9 mouse cellular contexts compared by ENCODE assay signal in the genomic region with DNA sequence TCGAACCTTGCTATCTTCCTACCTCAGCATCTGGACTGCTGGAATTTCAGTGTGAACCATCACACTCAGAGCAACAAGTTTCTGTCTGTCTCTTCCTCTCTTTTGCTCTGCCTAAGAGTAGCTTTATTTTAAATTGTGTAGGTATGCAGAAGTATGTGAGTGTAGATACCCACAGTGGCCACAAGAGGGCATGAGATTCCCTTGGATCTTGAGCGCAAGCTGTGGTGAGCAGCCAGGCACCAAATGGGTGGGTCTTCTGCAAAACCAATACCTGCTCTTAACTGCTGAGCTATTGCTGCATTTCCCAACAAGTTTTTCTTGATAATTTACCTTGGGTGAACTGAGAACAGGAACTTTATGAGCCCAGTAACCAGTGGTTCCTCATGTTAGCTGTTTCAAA. TPM values are rescaled to one million over a fixed set of nuclear protein-coding genes. Genes with fewer than 3 reads are reported as not detected.
A peak's percentile ranks its signal among the peaks of the same experiment; 100 is the strongest.
DNase-seq lines count a peak whose midpoint lies in the region; ATAC-seq and TF ChIP-seq lines count a peak whose summit lies in the region.
"Had no signal": no experiment of that assay in that cellular context is flagged by ENCODE, and none has a peak within 500 bp of the region (broad histone marks: within the 10 kb centered on the region; RNA-seq: fewer than 3 reads in every experiment).

No protein-coding gene starts in this region.

- no peak overlapping the region for H3K27ac ChIP-seq in lung, embryonic 14.5 days (ENCODE audit: low read depth)
- H3K27ac ChIP-seq: heart, embryonic 13.5 days; midbrain, embryonic 12.5 days had no signal

- WGBS in lung, embryonic 14.5 days = 63% methylated on average over 2 of the region's 2 CpGs

- no peaks in the 10 kb centered on the region for H3K27me3 ChIP-seq in lung, embryonic 14.5 days (ENCODE audit: insufficient read depth, low read length)
- H3K27me3 ChIP-seq: heart, embryonic 13.5 days; midbrain, embryonic 12.5 days had no signal

- H3K9me3 ChIP-seq in lung, embryonic 14.5 days (ENCODE audit: low read depth, low read length) = no peaks in the 10 kb centered on the region
- H3K9me3 ChIP-seq: heart, embryonic 13.5 days; midbrain, embryonic 12.5 days had no signal

- peak; percentile 78 for TF ChIP-seq CTCF in lung, embryonic 14.5 days (IDR thresholded peaks at IDR 0.05; ENCODE audit: low read depth)

- H3K4me1 ChIP-seq in lung, embryonic 14.5 days (ENCODE audit: insufficient read depth) = no peaks in the 10 kb centered on the region
- H3K4me1 ChIP-seq: heart, embryonic 13.5 days; midbrain, embryonic 12.5 days had no signal

- intact Hi-C loops in left cerebral cortex, postnatal 14 days (cut with DNase I) = loop anchor here (5.0 kb wide), 1 partner anchor 90 kb away; no protein-coding TSS in a partner anchor
- intact Hi-C loops in left cerebral cortex, postnatal 36 days (cut with DNase I) = no loop called here

- DNase-seq in left cerebral cortex, postnatal 14 days (ENCODE audit: low spot score in 2 of 2) = peak; percentile 57 to 65
- no peak for DNase-seq in left cerebral cortex, postnatal 36 days (ENCODE audit: low spot score in 2 of 2)
- DNase-seq in ES-CJ7 (ENCODE audit: low read depth, low spot score) (peak; percentile 88), adipocyte (ENCODE audit: low spot score) (peak; percentile 20)
- DNase-seq in forelimb bud, embryonic 11.5 days (ENCODE audit: low read depth, low spot score) = peak; percentile 57
- DNase-seq in lung, embryonic 14.5 days = peak; percentile 66
- peak; percentile 55 for DNase-seq in thymus, postnatal 4 days

- ATAC-seq in lung, embryonic 14.5 days (ENCODE audit: insufficient read depth) = no peak

- H3K9ac ChIP-seq in lung, embryonic 14.5 days = no peak overlapping the region
- H3K9ac ChIP-seq: heart, embryonic 13.5 days; midbrain, embryonic 12.5 days had no signal

- no peak overlapping the region for H3K4me3 ChIP-seq in lung, embryonic 14.5 days (ENCODE audit: low read depth, low read length)
- H3K4me3 ChIP-seq: heart, embryonic 13.5 days; midbrain, embryonic 12.5 days had no signal

- H3K4me2 ChIP-seq in lung, embryonic 14.5 days = no peak overlapping the region
- H3K4me2 ChIP-seq: heart, embryonic 13.5 days; midbrain, embryonic 12.5 days had no signal

- H3K36me3 ChIP-seq in lung, embryonic 14.5 days (ENCODE audit: insufficient read depth) = no peaks in the 10 kb centered on the region
- H3K36me3 ChIP-seq: heart, embryonic 13.5 days; midbrain, embryonic 12.5 days had no signal

RNA-seq across cellular contexts. Expression of a gene that starts 29.6 kb away (rescaled TPM):
- total RNA-seq in left cerebral cortex, postnatal 14 days (2021) = 10 to 100 TPM; 18.3 to 19.3 TPM
- total RNA-seq in left cerebral cortex, postnatal 36 days (2021) = 10 to 100 TPM; 18.7 to 21.9 TPM
- polyA plus RNA-seq in lung, embryonic 14.5 days (2014; fragmentation: Nextera tagmentation; extraction: Ambion mirVana) = 60.9 and 61.3 TPM in 2 replicates

Comparison
In these comparisons a context has a peak if more than half of its experiments do, and no peak if none do; other contexts are left out.
1. DNase-seq: peak in left cerebral cortex, postnatal 14 days (2 of 2), ES-CJ7 (single experiment), adipocyte (single experiment), forelimb bud, embryonic 11.5 days (single experiment), lung, embryonic 14.5 days (single experiment) and thymus, postnatal 4 days (single experiment); none in left cerebral cortex, postnatal 36 days (0 of 2).